Mouse (Mus musculus): Measurements from ENCODE around the gene Gm20388.

DNA sequence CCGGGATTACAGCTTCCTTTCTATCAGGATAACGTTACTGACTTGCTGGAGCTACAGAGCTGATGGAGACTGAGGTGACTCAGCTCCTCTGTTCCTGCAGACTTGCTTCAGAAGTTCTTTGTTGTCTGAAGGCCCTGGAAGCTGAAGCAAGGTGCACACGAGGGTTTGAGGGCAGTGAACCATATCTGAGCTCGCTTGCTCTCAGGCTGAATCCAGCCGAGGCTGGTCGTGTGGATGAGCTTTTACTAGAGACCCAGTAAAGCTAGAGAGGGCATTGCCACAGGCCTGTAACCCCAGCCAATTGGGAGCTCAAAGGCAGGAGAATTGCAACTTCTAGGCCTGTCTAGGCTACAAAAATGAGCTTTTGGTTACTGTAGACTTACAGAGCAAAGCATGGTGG lies 1797.8 kb downstream of the Gm20388 start:
- TF ChIP-seq CTCF (IDR thresholded peaks at IDR 0.05; ENCODE audit: borderline replicate concordance, insufficient read depth, low read depth, low read length) (no peak), POLR2A (IDR thresholded peaks at IDR 0.05; ENCODE audit: borderline replicate concordance, insufficient read depth, low read length) (no peak)
